Mouse (Mus musculus) G1E (cell line): ENCODE results near the gene Mgat4d.

Experiments
- CTCF ChIP-seq: IDR thresholded peaks from 2 replicates; pipeline ENCODE4 v1.5.1; 2012; ENCODE audit warnings: low read depth, low read length, inconsistent platforms, mixed read lengths
- TAL1 ChIP-seq: conservative IDR thresholded peaks from 2 replicates; pipeline ENCODE4 v1.6.1; 2012; ENCODE audit warnings: low read depth, low read length, inconsistent platforms, mixed read lengths

DNA sequence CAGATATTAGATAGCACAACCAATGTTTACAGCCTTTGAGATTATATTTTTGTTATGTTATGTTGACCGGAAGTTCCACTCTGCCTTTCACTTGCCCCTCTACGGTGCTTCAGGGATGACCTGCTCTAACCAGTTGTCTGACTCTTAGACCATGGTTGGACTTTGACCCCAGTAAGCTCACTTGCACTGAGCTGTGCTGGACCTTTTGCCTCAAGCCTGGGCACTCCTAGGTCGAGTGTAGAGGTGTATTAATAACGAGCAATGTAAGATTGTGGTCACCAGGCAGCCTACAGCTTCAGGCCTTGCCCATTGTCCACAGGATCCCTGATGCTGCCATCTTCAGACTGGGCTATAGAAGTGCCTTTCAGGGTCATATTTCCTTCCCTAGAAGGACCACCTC, 49.5 kb downstream of the Mgat4d start:
- TF ChIP-seq CTCF (no peak), TAL1 (no peak)
